Mouse (Mus musculus) embryonic facial prominence, embryonic 11.5 days (tissue): ENCODE measurements at regions not wholly inside any gene's neighbourhood (a gene's known extent, or its start where the extent isn't known, plus 50 kb on each side); places are given as distances from the start of the nearest gene placed in this dataset.

Experiments used
- ATAC-seq: fragments of 200-750 bp; cut with Nextera tagmentation; replicated peaks from 2 replicates; pipeline ENCODE4 v1.8.0; 2017; ENCODE audit warnings: low read depth; ENCODE audit not compliant: insufficient number of reproducible peaks, low FRiP score, low TSS enrichment
- DNase-seq: peaks from one replicate; pipeline ENCODE4 v3.0.0-alpha.2; 2015; ENCODE audit warnings: low spot score
- H3K27ac ChIP-seq: fragments of 300-500 bp; sonication (generic); replicated peaks from 2 replicates; pipeline ENCODE4 v1.5.1; 2014; ENCODE audit warnings: mild to moderate bottlenecking, low read depth, low read length, control low read depth
- H3K27me3 ChIP-seq: fragments of 300-500 bp; sonication (generic); 2 replicates; pipeline ENCODE4 v1.6.1; 2014; ENCODE audit warnings: mild to moderate bottlenecking, low read length, moderate library complexity, mixed read lengths; ENCODE audit not compliant: control insufficient read depth, insufficient read depth
- H3K36me3 ChIP-seq: fragments of 300-500 bp; sonication (generic); replicated peaks from 2 replicates; pipeline ENCODE4 v1.6.1; 2014; ENCODE audit warnings: low read depth, mild to moderate bottlenecking, low read length, moderate library complexity, mixed read lengths; ENCODE audit not compliant: control insufficient read depth, insufficient read depth
- H3K4me1 ChIP-seq: fragments of 300-500 bp; sonication (generic); 2 replicates; pipeline ENCODE4 v1.6.1; 2014; ENCODE audit warnings: low read length, mixed read lengths; ENCODE audit not compliant: control insufficient read depth, insufficient read depth
- H3K4me2 ChIP-seq: fragments of 300-500 bp; sonication (generic); 2 replicates; pipeline ENCODE4 v1.6.1; 2014; ENCODE audit warnings: low read depth, mild to moderate bottlenecking, control low read depth, low read length, moderate library complexity
- H3K4me3 ChIP-seq: fragments of 300-500 bp; sonication (generic); 2 replicates; pipeline ENCODE4 v1.5.1; 2014; ENCODE audit warnings: low read depth, low read length, control low read depth
- H3K9ac ChIP-seq: fragments of 300-500 bp; sonication (generic); replicated peaks from 2 replicates; pipeline ENCODE4 v1.6.1; 2014; ENCODE audit warnings: mild to moderate bottlenecking, control low read depth, low read length
- H3K9me3 ChIP-seq: fragments of 300-500 bp; sonication (generic); replicated peaks from 2 replicates; pipeline ENCODE4 v1.6.1; 2016; ENCODE audit warnings: mild to moderate bottlenecking, low read length, inconsistent platforms, mixed read lengths; ENCODE audit not compliant: control insufficient read depth
- whole genome bisulfite sequencing: fragments of 180-500 bp; shearing (Covaris S2); extraction: QIAGEN DNeasy Blood & Tissue Kit; methylation state at CpG from one replicate; pipeline ENCODE4 v1.1.7; 2014; 5-methylcytosine and 5-hydroxymethylcytosine counted together

DNA sequence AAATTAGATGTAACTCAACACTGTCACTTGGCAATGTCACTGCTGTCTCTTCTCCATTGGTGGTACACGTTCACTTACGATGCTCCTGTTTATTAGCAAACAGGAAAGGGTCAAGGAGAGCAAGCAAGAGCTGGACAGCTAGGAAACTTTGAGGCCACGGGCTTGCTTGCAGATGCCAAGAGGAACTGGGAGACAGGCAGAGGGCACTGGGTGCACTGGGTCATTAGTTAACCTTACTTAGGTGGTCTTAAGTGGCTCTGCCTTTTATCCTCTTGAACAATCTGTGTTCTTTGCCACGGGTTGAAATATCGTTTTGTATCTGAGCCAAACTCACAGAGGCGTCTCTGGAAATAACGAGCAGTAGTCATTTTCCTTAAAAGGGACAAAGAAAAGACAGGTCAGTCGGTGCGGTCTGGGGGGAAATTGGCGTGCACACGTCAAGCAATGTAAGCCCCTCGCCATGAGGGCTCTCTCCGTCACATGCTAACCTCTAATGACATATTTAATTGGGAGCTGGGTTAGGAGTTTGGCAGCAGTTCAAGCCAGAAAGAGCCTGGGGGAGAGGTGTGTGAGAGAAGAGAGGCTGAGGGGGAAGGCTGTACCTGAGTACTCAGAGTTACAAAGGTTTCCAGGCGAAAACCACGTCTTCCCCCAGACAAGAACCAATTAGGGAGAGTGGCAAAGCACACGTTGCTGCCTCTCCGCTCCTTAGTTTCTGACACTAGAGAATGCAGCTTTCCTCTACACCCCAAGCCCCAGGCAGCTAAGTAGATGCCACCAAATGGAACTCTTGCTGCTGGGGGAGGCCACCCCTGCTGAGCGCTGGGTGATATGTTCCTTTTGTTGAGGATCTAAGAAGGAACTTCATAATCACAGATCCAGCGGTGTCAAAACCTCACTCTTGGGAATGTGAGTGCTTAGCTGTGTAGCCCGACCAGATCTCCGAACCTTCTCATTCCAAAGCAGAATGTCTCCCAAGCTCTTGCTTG is 140.0 kb upstream of the Tut7 start:
- no peak for DNase-seq
- no peak overlapping the region for H3K4me3 ChIP-seq
- no peaks in the 10 kb centered on the region for H3K4me1 ChIP-seq
- 70% methylated on average over 21 of the region's 21 CpGs for WGBS
- H3K4me2 ChIP-seq: no peak overlapping the region
- ATAC-seq: no peak
- H3K9me3 ChIP-seq: no peaks in the 10 kb centered on the region
- no peaks in the 10 kb centered on the region for H3K36me3 ChIP-seq
- H3K27me3 ChIP-seq: no peaks in the 10 kb centered on the region
- H3K27ac ChIP-seq: no peak overlapping the region
- H3K9ac ChIP-seq: no peak overlapping the region

DNA sequence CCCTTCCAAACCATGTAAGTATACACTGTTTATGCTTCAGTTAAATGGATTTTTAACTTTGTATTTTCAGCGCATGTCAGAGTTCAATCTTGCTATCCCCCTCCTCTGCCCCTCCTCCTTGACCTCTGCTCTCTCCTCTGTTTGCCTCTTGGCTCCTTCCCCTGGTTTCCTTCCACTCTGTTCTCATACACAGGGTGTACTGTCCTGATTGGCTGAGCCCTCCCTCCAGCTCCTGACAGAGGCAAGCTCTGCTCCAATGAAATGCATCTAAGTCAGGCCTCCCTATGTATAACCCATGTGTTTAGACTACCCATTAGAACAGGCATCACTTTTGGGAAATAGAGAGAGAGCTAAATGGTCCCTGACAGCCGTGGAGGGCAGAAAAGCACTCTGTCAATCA is 133.5 kb upstream of the Tut7 start:
- H3K4me2 ChIP-seq: no peak overlapping the region
- no peaks in the 10 kb centered on the region for H3K4me1 ChIP-seq
- H3K9me3 ChIP-seq: no peaks in the 10 kb centered on the region
- no peaks in the 10 kb centered on the region for H3K36me3 ChIP-seq
- H3K9ac ChIP-seq: no peak overlapping the region
- 43% methylated on average over 2 of the region's 2 CpGs for WGBS
- peak; percentile 84 for ATAC-seq
- no peak overlapping the region for H3K4me3 ChIP-seq
- no peaks in the 10 kb centered on the region for H3K27me3 ChIP-seq
- no peak for DNase-seq
- no peak overlapping the region for H3K27ac ChIP-seq

DNA sequence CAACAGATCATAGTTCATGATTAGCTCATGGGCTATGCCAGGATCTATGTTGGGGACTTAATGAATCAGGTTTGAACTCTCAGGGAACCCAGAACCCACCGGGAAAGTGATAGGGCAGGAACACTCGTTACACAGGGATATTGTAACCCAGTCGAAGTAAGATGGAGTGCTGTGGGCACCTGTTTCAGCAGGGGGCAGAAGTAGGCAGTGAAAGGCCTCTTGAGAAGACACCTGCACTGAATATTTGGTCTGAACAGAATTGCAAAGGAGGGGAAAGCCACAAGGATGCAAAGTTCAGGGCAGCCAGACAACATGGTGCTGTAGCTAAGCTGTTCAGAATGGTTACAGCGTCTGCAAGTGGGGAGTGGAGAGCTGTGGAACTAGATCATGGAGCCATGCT is 129.9 kb upstream of the Tut7 start:
- Histone ChIP-seq H3K36me3 (no peaks in the 10 kb centered on the region), H3K9me3 (no peaks in the 10 kb centered on the region), H3K4me1 (no peaks in the 10 kb centered on the region), H3K27me3 (no peaks in the 10 kb centered on the region), H3K4me3 (no peak overlapping the region), H3K4me2 (no peak overlapping the region), H3K9ac (no peak overlapping the region), H3K27ac (no peak overlapping the region)
- ATAC-seq (no peak), DNase-seq (peak; percentile 42)
- 56% methylated on average over 4 of the region's 4 CpGs for WGBS

DNA sequence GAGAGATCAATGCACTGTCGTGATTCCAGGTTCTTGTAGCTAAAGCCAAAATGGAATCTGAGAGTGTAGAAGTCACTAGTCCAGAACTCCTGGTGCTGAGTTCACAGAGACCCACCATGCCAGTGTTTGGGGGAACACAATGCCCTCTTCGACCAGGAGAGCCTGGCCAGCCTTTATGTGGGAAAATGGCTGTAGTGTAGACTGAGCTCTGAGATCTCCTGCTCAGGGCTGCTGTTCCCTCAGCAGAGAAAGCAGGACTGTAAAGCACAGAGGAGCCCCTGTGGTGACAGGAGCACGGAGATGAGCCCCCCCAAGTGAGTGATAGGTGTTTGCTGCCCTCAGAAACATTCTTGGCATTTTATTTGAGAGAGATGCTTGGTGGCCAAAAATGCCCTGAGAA is 129.2 kb upstream of the Tut7 start:
- H3K36me3 ChIP-seq: no peaks in the 10 kb centered on the region
- no peaks in the 10 kb centered on the region for H3K9me3 ChIP-seq
- no peak overlapping the region for H3K4me3 ChIP-seq
- H3K9ac ChIP-seq: no peak overlapping the region
- ATAC-seq (no peak), DNase-seq (no peak)
- no peak overlapping the region for H3K27ac ChIP-seq
- H3K4me2 ChIP-seq: no peak overlapping the region
- no peaks in the 10 kb centered on the region for H3K4me1 ChIP-seq
- 68% methylated on average over 3 of the region's 3 CpGs for WGBS
- H3K27me3 ChIP-seq: no peaks in the 10 kb centered on the region

DNA sequence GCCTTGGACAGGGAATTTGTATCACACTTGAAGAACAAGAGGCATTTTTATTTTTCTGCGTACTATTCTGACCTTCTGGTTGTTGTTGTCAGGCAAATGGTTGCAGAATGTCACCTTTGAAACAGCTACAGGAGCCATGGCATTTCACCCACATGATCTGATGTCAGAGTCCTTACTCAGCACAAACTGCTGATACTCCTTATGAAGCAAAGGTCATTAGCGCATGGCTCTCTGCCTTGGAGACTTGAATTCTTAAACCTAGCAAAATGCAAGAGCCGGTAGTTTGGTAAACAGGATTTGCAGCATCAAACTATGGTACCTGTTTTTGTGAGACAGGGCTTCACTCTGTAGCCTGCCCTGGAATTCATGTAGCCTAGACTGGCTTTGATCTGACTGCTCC is 127.3 kb upstream of the Tut7 start:
- 90% methylated on average over 3 of the region's 3 CpGs for WGBS
- no peaks in the 10 kb centered on the region for H3K9me3 ChIP-seq
- H3K27ac ChIP-seq: no peak overlapping the region
- H3K9ac ChIP-seq: no peak overlapping the region
- no peaks in the 10 kb centered on the region for H3K4me1 ChIP-seq
- H3K27me3 ChIP-seq: no peaks in the 10 kb centered on the region
- ATAC-seq: no peak
- DNase-seq: no peak
- H3K4me2 ChIP-seq: no peak overlapping the region
- no peak overlapping the region for H3K4me3 ChIP-seq
- no peaks in the 10 kb centered on the region for H3K36me3 ChIP-seq

DNA sequence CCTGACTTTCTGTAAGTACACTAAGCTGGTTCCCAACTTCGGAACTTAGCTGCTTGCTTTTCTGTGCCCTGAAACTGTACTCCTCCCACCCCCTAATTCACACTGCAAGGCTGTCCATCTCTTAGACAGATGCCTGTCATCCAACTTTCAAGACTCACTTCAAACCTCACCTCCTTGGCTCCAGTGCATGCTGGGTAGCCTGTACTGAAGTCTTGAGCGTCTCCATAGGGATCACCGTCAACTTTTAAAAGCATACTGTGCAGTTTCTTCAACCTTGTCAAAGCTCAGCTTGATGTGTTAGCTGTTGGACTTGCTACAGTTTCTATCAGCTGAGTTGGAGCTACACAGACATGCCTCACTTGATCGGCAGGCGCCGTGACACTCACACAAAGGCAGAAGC is 126.5 kb upstream of the Tut7 start:
- ATAC-seq (no peak), DNase-seq (no peak)
- Histone ChIP-seq H3K36me3 (no peaks in the 10 kb centered on the region), H3K9me3 (no peaks in the 10 kb centered on the region), H3K4me3 (no peak overlapping the region), H3K9ac (no peak overlapping the region), H3K4me1 (no peaks in the 10 kb centered on the region), H3K27me3 (no peaks in the 10 kb centered on the region), H3K27ac (no peak overlapping the region), H3K4me2 (no peak overlapping the region)
- 88% methylated on average over 6 of the region's 6 CpGs for WGBS

DNA sequence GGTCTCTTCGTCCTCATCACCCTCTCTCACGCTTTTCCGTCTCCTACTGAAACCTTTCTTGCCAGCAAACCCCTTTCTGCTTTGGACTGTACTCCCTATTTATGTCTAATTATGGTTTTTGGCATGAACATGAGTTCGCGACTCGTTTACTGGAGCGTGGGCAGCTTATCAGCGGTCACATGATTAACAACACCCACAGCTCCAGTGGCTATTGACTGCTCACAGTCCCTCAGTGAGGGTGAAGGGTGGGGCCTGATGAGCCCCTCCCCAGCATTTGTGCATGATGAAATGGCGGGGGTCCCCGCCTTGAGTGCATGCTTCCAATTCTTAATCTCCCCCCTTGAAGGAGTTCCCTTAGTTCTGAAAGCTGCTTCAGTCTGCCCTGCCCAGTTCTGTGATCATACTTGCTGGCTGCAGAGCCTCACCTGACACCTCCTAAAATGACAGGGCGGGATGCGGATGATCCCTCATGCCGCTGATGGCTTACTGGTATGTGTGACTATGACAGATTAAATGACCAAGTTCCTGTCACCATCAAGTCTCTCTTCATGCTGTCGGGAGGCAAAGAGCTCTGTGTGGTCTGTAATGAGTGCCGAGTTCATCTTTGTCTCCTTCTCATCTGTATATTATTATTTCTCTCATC is 125.7 kb upstream of the Tut7 start:
- no peaks in the 10 kb centered on the region for H3K4me1 ChIP-seq
- H3K36me3 ChIP-seq: no peaks in the 10 kb centered on the region
- 88% methylated on average over 15 of the region's 15 CpGs for WGBS
- H3K9ac ChIP-seq: no peak overlapping the region
- DNase-seq: no peak
- H3K27me3 ChIP-seq: no peaks in the 10 kb centered on the region
- no peak overlapping the region for H3K4me2 ChIP-seq
- ATAC-seq: no peak
- H3K4me3 ChIP-seq: no peak overlapping the region
- no peak overlapping the region for H3K27ac ChIP-seq
- no peaks in the 10 kb centered on the region for H3K9me3 ChIP-seq

DNA sequence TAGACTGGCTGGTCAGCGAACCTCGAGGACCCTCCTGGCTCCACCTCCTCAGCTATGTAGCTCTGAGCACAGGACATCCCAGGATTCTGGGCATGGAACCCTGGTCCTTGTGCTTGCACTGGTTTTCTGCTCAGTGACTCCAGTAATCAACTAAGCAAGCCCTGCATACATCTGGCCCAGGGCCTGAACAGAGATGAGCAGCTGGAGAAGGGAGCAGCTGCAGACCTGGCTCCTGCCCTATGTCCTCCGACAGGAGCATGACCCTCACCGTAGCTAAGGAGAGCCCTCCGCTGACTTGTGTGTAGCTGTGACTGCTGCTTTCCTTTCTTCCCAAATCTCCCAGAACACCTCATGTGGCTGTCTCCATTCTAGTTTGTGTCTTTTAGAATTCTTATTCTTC is 124.5 kb upstream of the Tut7 start:
- no peaks in the 10 kb centered on the region for H3K4me1 ChIP-seq
- ATAC-seq (no peak; the same call in 1 of the 2 replicates), DNase-seq (no peak)
- no peaks in the 10 kb centered on the region for H3K36me3 ChIP-seq
- no peak overlapping the region for H3K27ac ChIP-seq
- H3K4me2 ChIP-seq: no peak overlapping the region
- H3K4me3 ChIP-seq: no peak overlapping the region
- H3K9ac ChIP-seq: no peak overlapping the region
- 66% methylated on average over 5 of the region's 5 CpGs for WGBS
- no peaks in the 10 kb centered on the region for H3K9me3 ChIP-seq
- H3K27me3 ChIP-seq: no peaks in the 10 kb centered on the region
